Mouse (Mus musculus): ENCODE measurements around the gene Sbsn.

DNA sequence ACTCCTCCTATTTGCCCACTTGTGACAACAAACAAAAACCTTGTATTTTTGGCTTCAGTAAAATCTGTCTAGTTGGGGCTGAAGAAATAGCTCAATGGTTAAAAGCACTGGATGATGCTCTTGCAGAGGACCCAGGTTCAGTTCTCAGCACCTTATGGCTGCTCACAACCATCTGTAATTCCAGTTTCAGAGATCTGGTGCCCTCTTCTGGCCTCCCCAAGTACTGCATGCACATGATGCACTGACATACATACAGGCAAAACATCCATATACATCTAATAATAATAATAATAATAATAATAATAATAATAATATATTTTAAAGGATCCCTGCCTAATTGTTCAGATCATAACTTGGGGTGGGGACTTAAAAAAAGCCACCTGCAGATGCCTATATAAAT, 49.4 kb downstream of the Sbsn start:
- TF ChIP-seq CTCF (IDR thresholded peaks at IDR 0.05; ENCODE audit: borderline replicate concordance, insufficient read depth, low read depth, low read length) (no peak), POLR2A (IDR thresholded peaks at IDR 0.05; ENCODE audit: borderline replicate concordance, insufficient read depth, low read length) (no peak)
